Mouse (Mus musculus) CH12.LX (cell line): ENCODE results near the gene Ldb2.

ENCODE experiments used
- CTCF ChIP-seq, 2 experiments: IDR thresholded peaks in 1 of 2; conservative IDR thresholded peaks in 1 of 2; 2 replicates each; pipeline ENCODE4 v1.5.1; 2011 to 2012; ENCODE audit warnings: low read depth in 2 of 2, low read length in 2 of 2, improper control_type of control experiment in 1 of 2, inconsistent platforms in 1 of 2, mild to moderate bottlenecking in 1 of 2, moderate library complexity in 1 of 2
- E2F4 ChIP-seq: IDR thresholded peaks from 2 replicates; pipeline ENCODE4 v1.6.1; 2011; ENCODE audit warnings: low read depth, low read length, improper control_type of control experiment; ENCODE audit not compliant: insufficient replicate concordance
- EP300 ChIP-seq: IDR thresholded peaks from 2 replicates; pipeline ENCODE4 v1.6.1; 2011; ENCODE audit warnings: low read length, improper control_type of control experiment
- KAT2A ChIP-seq: IDR thresholded peaks from 2 replicates; pipeline ENCODE4 v1.6.1; 2012; ENCODE audit warnings: low read length, improper control_type of control experiment, inconsistent platforms; ENCODE audit not compliant: insufficient replicate concordance
- MEF2A ChIP-seq: IDR thresholded peaks from 2 replicates; pipeline ENCODE4 v1.6.1; 2014; ENCODE audit warnings: low read depth, mild to moderate bottlenecking, inconsistent platforms, low read length, improper control_type of control experiment, borderline replicate concordance
- MXI1 ChIP-seq: IDR thresholded peaks from 2 replicates; pipeline ENCODE4 v1.6.1; 2011; ENCODE audit warnings: mild to moderate bottlenecking, low read depth, low read length, improper control_type of control experiment
- MYC ChIP-seq: IDR thresholded peaks from 2 replicates; pipeline ENCODE4 v1.6.1; 2011; ENCODE audit warnings: low read depth, mild to moderate bottlenecking, improper control_type of control experiment, low read length
- PAX5 ChIP-seq: IDR thresholded peaks from 2 replicates; pipeline ENCODE4 v1.6.1; 2012; ENCODE audit warnings: low read length, inconsistent platforms, mixed read lengths
- POLR2A ChIP-seq: IDR thresholded peaks from 2 replicates; pipeline ENCODE4 v1.6.1; 2011; ENCODE audit warnings: low read depth, mild to moderate bottlenecking, improper control_type of control experiment, low read length

DNA sequence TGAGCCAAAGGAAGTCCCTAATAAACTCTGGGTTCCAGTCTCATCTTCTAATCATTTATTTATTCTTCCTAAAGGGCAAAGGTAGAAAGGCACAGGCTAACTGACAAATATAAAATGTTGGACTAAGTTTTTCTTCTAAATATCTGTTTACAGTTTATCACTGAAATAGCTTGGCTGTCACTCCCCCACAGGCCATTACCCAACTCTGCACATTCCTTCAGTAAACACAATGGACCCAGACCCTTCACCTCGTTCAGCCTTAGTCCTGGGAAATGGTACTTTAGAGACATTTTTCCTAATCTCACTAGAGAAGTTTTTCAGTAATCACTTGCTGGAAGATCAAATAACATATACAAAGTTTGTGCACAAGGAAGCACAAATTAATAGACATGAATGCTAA is 210.2 kb downstream of the Ldb2 start:
- TF ChIP-seq PAX5 (no peak), CTCF (conservative IDR thresholded peaks at IDR 0.05 in 1 of 2, IDR thresholded peaks at IDR 0.05 in 1 of 2; ENCODE audit: low read depth in 2 of 2, low read length in 2 of 2) (no peak), POLR2A (no peak), E2F4 (no peak), MYC (no peak), MXI1 (no peak), KAT2A (no peak), EP300 (no peak), MEF2A (no peak)
